ENCODE assay signal across 19 mouse cellular contexts in the genomic region with DNA sequence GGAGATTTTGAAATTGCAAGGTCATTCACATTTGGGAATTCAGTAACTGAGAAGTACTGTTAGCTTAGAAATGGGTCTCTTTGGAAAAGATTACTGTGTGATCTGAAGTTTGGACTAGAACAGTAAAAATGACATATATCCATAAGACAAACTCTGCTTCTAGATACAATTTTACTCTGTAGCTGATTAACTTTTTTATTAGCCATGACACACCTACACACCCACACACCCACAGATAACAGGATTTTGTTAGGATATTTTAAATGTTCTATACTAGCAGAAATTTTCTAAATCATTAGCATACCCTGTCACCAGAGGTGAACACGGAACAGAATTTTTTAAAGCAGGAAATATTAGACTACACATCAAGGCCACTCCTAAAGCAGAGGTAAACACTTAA.
DNase-seq lines count a peak whose midpoint lies in the region; ATAC-seq and TF ChIP-seq lines count a peak whose summit lies in the region.
"Had no signal": no experiment of that assay in that cellular context is flagged by ENCODE, and none has a peak within 500 bp of the region (broad histone marks: within the 10 kb centered on the region; RNA-seq: fewer than 3 reads in every experiment).

No protein-coding gene starts in this region.

- no peak overlapping the region for H3K4me3 ChIP-seq in intestine, embryonic 15.5 days (replicated peaks)
- no peak overlapping the region for H3K4me3 ChIP-seq in intestine, postnatal 0 days (ENCODE audit: low read depth, low read length)
- H3K4me3 ChIP-seq in intestine, embryonic 16.5 days (ENCODE audit: low read length), result no peak overlapping the region

- H3K27ac ChIP-seq in intestine, embryonic 15.5 days, result no peak overlapping the region
- H3K27ac ChIP-seq in intestine, postnatal 0 days (ENCODE audit: low read depth, low read length), result no peak overlapping the region
- H3K27ac ChIP-seq in intestine, embryonic 16.5 days (ENCODE audit: low read length), result no peak overlapping the region

- no peak for TF ChIP-seq CTCF in intestine, postnatal 0 days (IDR thresholded peaks at IDR 0.05; ENCODE audit: low read depth)

- peak; percentile 67 for ATAC-seq in intestine, embryonic 15.5 days
- no peak for ATAC-seq in intestine, postnatal 0 days
- peak; percentile 82 for ATAC-seq in intestine, embryonic 16.5 days
- ATAC-seq: activated CD4-positive, CD25-positive, alpha-beta regulatory T cell, adult 4 months; CD4-positive, CD25-positive, alpha-beta regulatory T cell, adult 4 months; Patski had no signal

- no peaks in the 10 kb centered on the region for H3K27me3 ChIP-seq in intestine, embryonic 15.5 days (replicated peaks)
- H3K27me3 ChIP-seq in intestine, postnatal 0 days (replicated peaks; ENCODE audit: control insufficient read depth, insufficient read depth, low read length), result no peaks in the 10 kb centered on the region
- H3K27me3 ChIP-seq in intestine, embryonic 16.5 days (replicated peaks; ENCODE audit: control insufficient read depth, insufficient read depth, low read length), result no peaks in the 10 kb centered on the region
- H3K27me3 ChIP-seq: CH12.LX had no signal

- H3K36me3 ChIP-seq in intestine, embryonic 15.5 days, result no peaks in the 10 kb centered on the region
- H3K36me3 ChIP-seq in intestine, postnatal 0 days (ENCODE audit: control insufficient read depth, insufficient read depth), result no peaks in the 10 kb centered on the region
- no peaks in the 10 kb centered on the region for H3K36me3 ChIP-seq in intestine, embryonic 16.5 days (ENCODE audit: control insufficient read depth, insufficient read depth, low read length)
- H3K36me3 ChIP-seq: G1E had no signal

- H3K4me1 ChIP-seq in intestine, embryonic 15.5 days (replicated peaks), result no peaks in the 10 kb centered on the region
- no peaks in the 10 kb centered on the region for H3K4me1 ChIP-seq in intestine, postnatal 0 days (replicated peaks; ENCODE audit: control insufficient read depth, insufficient read depth, low read length)
- H3K4me1 ChIP-seq in intestine, embryonic 16.5 days (ENCODE audit: control insufficient read depth, insufficient read depth, low read length), result no peaks in the 10 kb centered on the region

- no peaks in the 10 kb centered on the region for H3K9me3 ChIP-seq in intestine, embryonic 15.5 days
- H3K9me3 ChIP-seq in intestine, postnatal 0 days (ENCODE audit: control insufficient read depth), result no peaks in the 10 kb centered on the region
- H3K9me3 ChIP-seq in intestine, embryonic 16.5 days (ENCODE audit: control insufficient read depth, low read length), result no peaks in the 10 kb centered on the region
- H3K9me3 ChIP-seq: G1E had no signal

- no peak overlapping the region for H3K4me2 ChIP-seq in intestine, embryonic 15.5 days (replicated peaks)
- H3K4me2 ChIP-seq in intestine, postnatal 0 days (replicated peaks; ENCODE audit: low read depth), result no peak overlapping the region
- H3K4me2 ChIP-seq in intestine, embryonic 16.5 days (ENCODE audit: low read depth, low read length), result no peak overlapping the region

- WGBS in intestine, embryonic 15.5 days, result 60% methylated on average over 1 of the region's 1 CpGs
- 38% methylated on average over 1 of the region's 1 CpGs for WGBS in intestine, postnatal 0 days
- WGBS in intestine, embryonic 16.5 days, result 64% methylated on average over 1 of the region's 1 CpGs

- DNase-seq in spleen, postnatal 10 days (ENCODE audit: low spot score in 2 of 2), result no peak
- DNase-seq: adrenal gland, adult 2 months; adrenal gland, adult 8-10 months; adrenal gland, postnatal 10 days; adrenal gland, postnatal 14 days; adrenal gland, postnatal 25 days; adrenal gland, postnatal 36 days; B cell, adult 2 months; cerebellum, adult 11 months; cerebellum, adult 11-12 months; cerebellum, adult 18-20 months had no signal

- no peak overlapping the region for H3K9ac ChIP-seq in intestine, embryonic 15.5 days
- H3K9ac ChIP-seq in intestine, postnatal 0 days (ENCODE audit: low read depth, low read length), result no peak overlapping the region
- no peak overlapping the region for H3K9ac ChIP-seq in intestine, embryonic 16.5 days (ENCODE audit: low read depth, low read length)
